Mouse (Mus musculus) right cerebral cortex, postnatal 14 days (tissue): ENCODE measurements around the gene Ogfod1.
A peak's percentile ranks its signal among the peaks of the same experiment; 100 is the strongest.

ENCODE experiments used
- DNase-seq: peaks from one replicate; pipeline ENCODE4 v3.0.0; 2022

Gene Ogfod1

GRCm38 (mm10) chr8:94036944-94037524 is at the start of gene Ogfod1, which contains the start of gene Nudt21:
Gene Ogfod1 (plus strand): TSS chr8:94037198.
Gene Nudt21 (minus strand): TSS chr8:94037031.
- peak; percentile 90 for DNase-seq

DNA sequence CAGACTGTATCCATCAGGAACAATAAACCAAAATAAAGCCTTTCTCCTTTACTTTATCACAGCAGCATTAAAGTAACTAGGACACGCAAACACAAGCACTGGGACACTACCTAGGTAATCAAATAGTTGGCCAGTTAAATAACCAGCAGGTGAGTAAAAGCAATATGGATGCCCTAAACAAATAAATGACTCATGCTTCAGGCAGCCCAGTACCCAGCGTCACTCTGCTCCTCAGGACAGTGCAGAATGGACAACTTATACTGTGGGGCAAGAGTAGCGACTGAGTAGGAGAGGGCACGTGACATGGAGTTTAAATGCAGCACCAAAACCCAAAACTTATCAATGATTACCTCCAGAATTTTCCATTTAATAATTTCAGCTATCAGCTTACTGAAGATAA is 47.3 kb upstream of the Ogfod1 start:
- no peak for DNase-seq

DNA sequence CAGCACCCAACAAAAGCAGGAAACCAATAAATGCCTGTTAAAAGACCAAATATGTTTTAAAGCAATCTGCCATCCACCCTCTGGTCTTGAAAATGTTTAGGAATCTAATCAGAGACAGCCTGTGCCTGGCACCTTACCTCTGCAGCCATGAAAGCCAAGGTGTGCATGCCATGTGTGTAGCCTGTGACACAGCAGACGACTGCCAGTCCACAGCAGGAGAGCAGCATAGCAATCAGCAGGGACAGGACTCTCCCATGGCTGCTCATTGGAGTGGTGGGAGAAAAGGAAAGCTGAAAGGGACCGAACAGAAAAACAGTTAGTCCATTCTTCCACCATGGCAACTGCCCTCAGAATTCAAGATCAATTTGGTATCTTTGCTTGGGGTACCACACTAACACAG is 38.0 kb upstream of the Ogfod1 start:
- DNase-seq = no peak

GRCm38 (mm10) chr8:94004139-94004538 is 32.9 kb upstream of the Ogfod1 start:
- no peak for DNase-seq

DNA sequence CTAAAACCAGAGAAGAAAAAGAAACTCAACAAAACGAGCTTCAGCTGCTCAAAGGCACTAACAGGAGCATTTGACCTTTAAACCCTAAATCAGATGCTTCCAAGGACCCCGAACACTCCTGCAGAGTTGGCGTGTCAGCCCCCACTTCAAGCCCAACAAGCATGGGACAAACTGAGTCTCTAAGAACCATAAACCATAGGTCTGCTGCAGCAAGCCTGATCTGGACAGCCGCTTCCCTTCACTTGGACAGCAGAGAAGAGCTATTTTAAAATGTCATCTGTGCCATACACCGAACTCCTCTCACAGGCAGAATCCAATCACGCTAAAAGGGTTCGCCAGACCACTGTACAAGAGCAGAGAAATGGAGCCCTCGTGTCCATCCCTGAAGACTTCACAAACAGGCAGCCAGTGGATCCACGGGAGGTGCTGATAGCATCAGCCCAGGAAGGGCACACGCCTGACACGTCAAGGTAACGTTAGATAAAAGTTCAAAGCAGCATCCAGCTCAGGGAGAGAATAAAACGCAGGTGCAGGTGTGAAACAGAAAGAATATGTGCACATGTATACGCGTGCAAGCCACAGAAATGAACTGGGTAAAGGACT is 27.7 kb upstream of the Ogfod1 start:
- DNase-seq = no peak

DNA sequence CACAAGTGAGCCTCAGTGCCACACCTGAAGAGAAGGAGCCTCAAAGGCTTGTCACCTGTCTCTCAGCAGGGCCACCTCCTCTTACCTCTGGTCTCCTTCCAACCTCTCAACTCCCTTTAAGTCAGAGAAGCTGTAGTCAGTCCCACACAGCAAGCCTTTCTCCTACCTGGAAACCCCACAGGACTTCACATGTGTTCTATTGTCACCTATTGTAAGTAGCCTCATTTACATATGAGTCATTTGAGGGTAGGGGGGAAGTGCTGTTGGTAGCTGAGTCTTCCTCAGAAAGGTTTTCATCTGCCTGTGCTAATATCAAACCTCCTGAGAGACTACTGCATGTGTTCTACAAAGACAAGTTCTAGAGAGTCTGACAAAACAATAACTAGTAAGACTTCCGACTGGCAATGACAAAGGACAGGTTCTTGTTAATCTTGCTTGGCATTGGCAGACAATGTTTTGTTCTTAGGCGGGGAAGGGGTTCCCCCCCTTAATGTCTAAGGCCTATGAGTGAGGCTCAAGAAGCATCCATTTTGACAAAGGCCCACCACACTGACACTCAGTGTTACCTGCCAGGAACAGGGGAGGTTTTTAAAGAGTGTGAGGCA is 26.8 kb upstream of the Ogfod1 start:
- DNase-seq = no peak

DNA sequence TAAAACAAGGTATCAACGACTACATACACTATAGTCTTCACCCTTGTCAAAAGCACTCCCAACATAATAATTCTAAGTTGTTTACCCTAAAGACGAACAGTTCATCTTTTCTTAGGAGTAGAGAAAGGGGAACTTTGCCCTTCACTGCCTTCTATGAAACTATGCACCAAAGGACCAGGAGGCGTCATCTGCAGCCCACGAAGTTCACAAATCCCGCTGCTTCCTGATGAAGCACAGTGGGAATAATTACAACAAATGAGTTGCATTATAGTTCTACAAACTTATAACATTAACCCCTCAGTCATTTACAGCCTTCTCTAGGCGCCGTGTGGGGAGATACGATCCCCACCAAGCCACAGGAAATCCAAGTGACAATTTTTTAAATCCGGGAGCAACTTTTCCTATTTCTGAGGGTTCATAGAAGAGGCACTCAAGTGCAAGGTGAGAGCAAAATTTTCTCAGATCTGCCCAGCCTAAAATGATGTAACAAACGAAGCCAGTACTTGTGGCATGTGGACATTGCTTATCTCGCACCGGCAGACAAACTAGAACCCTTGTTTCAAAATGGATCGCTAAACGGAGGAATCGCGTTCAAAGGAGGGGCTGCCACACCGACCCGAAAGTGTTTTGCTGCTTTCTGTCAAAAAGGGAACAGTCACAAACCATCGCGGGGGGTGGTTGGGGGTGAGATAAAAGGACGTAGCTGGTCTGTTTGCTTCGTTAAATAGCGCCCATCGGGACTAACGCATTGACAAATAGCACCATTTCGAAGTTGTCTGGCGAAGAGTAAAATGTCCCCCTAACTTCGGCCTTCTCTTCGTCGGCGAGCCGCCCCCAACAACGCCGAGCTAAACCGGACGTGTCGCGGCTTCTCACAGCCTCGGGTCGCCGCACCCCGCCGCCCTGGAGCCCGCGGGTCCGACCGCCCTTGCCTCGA is 25.7 kb upstream of the Ogfod1 start:
- no peak for DNase-seq

GRCm38 (mm10) chr8:94012013-94012951 is 24.7 kb upstream of the Ogfod1 start, which contains the start of gene Amfr:
Gene Amfr (minus strand): TSS chr8:94012842.
- peak; percentile 44 for DNase-seq

- no peak for DNase-seq
These were observed 23.9 kb upstream of the Ogfod1 start for GRCm38 (mm10) chr8:94013026-94013612.

- DNase-seq = no peak
These were observed 13.1 kb upstream of the Ogfod1 start for GRCm38 (mm10) chr8:94023916-94024315.

DNA sequence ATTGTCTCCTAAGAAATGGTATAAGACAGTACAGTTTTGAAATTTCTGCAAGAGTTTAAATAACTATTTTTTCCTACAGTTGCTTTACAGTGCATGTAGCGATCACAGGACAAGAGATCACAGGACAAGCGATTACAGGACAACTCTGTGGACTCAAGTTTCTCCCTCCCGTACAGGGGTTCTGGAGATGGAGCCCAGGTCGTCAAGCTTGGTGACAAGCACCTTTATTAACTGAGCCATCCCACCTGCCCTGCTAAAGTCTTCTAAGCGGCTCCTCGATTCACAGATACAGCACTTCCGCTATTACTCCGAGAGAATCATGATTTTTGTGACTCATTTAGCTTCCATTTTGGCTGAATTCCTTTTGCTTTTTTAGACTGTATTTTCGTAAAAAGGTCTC is 7.3 kb upstream of the Ogfod1 start:
- DNase-seq = no peak

GRCm38 (mm10) chr8:94033601-94034000 is 3.4 kb upstream of the Ogfod1 start:
- DNase-seq = no peak

GRCm38 (mm10) chr8:94035200-94035599 is 1.8 kb upstream of the Ogfod1 start:
- DNase-seq = no peak

DNA sequence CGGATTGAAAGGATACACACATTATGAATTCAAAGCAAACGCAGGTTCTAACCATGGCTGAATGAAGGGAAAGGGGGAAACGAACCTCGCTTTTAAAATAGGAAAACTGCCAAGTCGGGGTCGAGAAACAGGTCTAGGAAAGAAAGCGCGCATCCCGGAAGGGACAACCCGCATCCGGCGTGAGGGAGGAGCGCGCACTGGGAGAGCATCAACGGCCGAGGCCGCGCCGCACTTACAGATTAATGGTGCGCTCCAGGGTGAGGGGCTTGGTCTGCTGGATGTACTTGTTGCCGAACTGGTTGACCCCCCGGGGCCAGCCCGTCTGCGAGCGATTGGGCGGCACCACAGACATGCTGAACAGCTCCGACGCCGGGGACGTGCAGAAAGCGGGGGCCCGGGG is 457 bp upstream of the Ogfod1 start:
- DNase-seq = peak; percentile 64

DNA sequence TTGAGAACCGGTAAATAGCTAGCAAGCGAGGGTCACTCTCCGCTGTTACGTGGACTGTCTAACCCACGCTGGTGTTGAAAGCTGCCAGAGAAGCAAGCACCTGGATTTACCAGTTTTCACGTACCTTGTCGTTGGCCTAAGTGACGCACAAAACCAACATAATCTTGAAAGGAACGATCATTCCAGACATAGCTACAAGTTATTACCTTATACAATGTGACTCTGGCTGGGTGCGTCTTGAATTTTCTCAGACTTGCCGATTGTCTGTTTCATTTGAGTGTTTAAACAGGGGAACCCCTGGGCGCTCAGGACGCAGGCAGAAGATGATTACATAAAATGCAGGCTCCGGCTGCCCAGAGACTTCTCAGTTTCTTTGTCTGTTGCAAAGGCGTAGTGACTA is 808 bp downstream of the Ogfod1 start:
- DNase-seq = no peak

- no peak for DNase-seq
These were observed 10.8 kb downstream of the Ogfod1 start for GRCm38 (mm10) chr8:94047845-94048244.

DNA sequence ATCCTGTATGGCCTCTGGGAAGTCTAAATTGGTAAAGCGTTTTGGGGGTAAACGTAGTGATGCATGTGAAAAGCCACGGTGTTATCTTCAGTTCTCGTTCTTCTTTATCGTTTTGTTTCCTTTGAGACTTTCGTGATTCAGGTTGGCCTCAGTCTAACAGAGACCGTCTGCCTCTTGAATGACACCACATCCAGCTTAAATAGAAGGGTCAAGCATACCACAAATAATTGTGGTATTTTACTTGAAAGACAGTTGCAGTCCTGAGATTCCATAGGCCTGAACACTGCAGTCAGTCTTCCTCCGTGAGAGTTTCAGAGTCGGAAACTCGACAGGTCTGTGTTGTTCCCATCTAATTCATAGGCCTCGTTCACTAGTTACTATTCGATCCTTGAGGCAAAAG is 15.7 kb downstream of the Ogfod1 start:
- DNase-seq = no peak

GRCm38 (mm10) chr8:94057157-94057854 is 20.3 kb downstream of the Ogfod1 start:
- peak; percentile 75 for DNase-seq

DNA sequence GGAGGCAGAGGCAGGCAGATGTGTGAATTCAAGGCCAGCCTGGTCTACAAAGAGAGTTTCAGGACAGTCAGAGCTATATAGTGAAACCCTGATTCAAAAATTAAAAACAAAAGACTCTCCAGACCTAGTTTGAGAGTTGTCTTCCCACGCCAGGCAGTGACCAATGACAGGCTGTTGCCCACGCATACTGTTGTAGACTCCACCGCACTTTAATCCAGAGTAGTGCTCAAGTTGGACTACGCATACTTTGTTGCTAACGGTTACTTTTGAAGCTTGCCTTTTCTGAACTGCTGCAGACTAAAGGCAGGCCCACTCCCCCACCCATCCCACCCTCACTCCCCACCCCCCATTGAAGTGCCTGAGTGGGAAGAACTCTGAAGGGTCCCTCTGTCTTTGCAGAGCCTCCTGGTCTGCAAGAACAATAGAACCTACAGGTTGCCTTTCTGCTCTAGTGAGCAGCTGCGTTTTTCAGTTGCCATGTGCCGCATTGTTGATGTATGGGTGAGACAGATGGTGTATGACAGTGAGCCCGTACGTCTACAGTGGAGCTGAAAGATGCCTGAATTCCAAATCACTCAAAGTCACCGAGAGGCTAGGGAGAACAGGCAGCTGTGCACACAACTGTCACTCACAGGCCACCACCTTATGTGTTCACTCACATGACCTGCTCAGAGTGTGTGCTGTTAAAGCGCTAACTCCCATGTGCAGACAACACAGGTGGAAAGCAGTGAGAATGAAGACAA is 29.3 kb downstream of the Ogfod1 start:
- no peak for DNase-seq

DNA sequence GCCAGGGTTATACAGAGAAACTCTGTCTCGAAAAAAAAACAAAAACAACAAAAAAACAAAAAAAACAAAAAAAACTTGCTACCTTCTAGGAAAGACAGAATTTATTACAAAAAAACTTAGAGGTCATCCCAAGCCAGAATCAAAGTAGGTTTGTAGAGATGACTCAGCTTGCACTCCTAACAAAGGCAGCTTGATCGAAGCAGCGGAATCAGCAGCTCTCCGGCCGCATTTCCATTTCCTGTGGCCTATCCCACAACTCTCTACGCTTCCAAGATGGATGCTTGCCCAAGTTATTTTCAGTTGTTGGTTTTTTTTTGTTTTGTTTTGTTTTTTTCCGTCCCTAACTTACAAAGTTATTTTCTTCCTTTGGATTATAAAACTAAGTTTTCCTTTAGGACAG is 31.8 kb downstream of the Ogfod1 start:
- DNase-seq = no peak
